Mouse (Mus musculus) C2C12 (cell line): ENCODE measurements around the gene Ptger1. TPM values are rescaled to one million over a fixed set of nuclear protein-coding genes. Genes with fewer than 3 reads are reported as not detected.
A peak's percentile ranks its signal among the peaks of the same experiment; 100 is the strongest.

Experiments used
- H3K27me3 ChIP-seq: one replicate; pipeline ENCODE4 v1.6.1; 2011; ENCODE audit not compliant: control insufficient read depth, insufficient read depth, insufficient read length
- H3K36me3 ChIP-seq: one replicate; pipeline ENCODE4 v1.6.1; 2011; ENCODE audit not compliant: control insufficient read depth, insufficient read depth
- H3K4me3 ChIP-seq: one replicate; pipeline ENCODE4 v1.5.1; 2011; ENCODE audit warnings: mild to moderate bottlenecking, control low read depth; ENCODE audit not compliant: poor library complexity, insufficient read depth, severe bottlenecking
- H3K79me2 ChIP-seq: one replicate; pipeline ENCODE4 v1.6.1; 2011; ENCODE audit not compliant: control insufficient read depth, insufficient read depth
- H3K79me3 ChIP-seq: one replicate; pipeline ENCODE4 v1.6.1; 2011; ENCODE audit warnings: low read depth, control low read depth
- H3ac ChIP-seq: one replicate; pipeline ENCODE3; 2011; ENCODE audit warnings: low read depth; ENCODE audit not compliant: control insufficient read depth, insufficient read length
- CEBPB ChIP-seq: IDR thresholded peaks from one replicate; pipeline ENCODE4 v1.6.1; 2011; ENCODE audit warnings: low read depth, mild to moderate bottlenecking, control low read depth, moderate library complexity
- CTCF ChIP-seq: IDR thresholded peaks from one replicate; pipeline ENCODE4 v1.5.1; 2011; ENCODE audit not compliant: control insufficient read depth, insufficient read depth, insufficient read length
- FOSL1 ChIP-seq: IDR thresholded peaks from one replicate; pipeline ENCODE4 v1.8.0; 2011; ENCODE audit warnings: mild to moderate bottlenecking, low read length; ENCODE audit not compliant: poor library complexity, insufficient read depth, severe bottlenecking
- MAX ChIP-seq: IDR thresholded peaks from one replicate; pipeline ENCODE4 v1.6.1; 2011; ENCODE audit warnings: mild to moderate bottlenecking, control low read depth
- MYOD1 ChIP-seq: IDR thresholded peaks from one replicate; pipeline ENCODE4 v1.6.1; 2011; ENCODE audit warnings: low read depth; ENCODE audit not compliant: control insufficient read depth, insufficient read length
- MYOG ChIP-seq: IDR thresholded peaks from one replicate; pipeline ENCODE4 v1.6.1; 2011; ENCODE audit not compliant: control insufficient read depth, insufficient read length; ENCODE audit errors: extremely low read depth
- USF1 ChIP-seq: IDR thresholded peaks from one replicate; pipeline ENCODE4 v1.6.1; 2011; ENCODE audit warnings: low read depth, mild to moderate bottlenecking, control low read depth, moderate library complexity
- polyA plus RNA-seq: library from polyadenylated mRNA; unstranded; fragments of >200 nt; fragmentation: generic; extraction: Trizol; gene quantifications from one replicate; pipeline ENCODE4 v1.2.1, GENCODE M21; 2012; ENCODE audit warnings: missing spikeins

Ptger1 gene
- polyA plus RNA-seq, 1 experiment, result 0.56 TPM

GRCm38 (mm10) chr8:83622389-83622989, 44.0 kb upstream of the Ptger1 start:
- peak overlapping the region; percentile 69 for H3ac ChIP-seq
- no peaks in the 10 kb centered on the region for H3K27me3 ChIP-seq
- no peak for TF ChIP-seq MAX
- peak; percentile 65 for TF ChIP-seq CTCF
- no peak overlapping the region for H3K4me3 ChIP-seq
- H3K79me2 ChIP-seq, result no peaks in the 10 kb centered on the region
- no peaks in the 10 kb centered on the region for H3K36me3 ChIP-seq
- H3K79me3 ChIP-seq, result no peaks in the 10 kb centered on the region

- Histone ChIP-seq H3ac (no peak overlapping the region), H3K27me3 (no peaks in the 10 kb centered on the region), H3K79me3 (no peaks in the 10 kb centered on the region), H3K79me2 (no peaks in the 10 kb centered on the region), H3K4me3 (no peak overlapping the region), H3K36me3 (no peaks in the 10 kb centered on the region)
- no peak for TF ChIP-seq CEBPB
- no peak for TF ChIP-seq MYOG
- no peak for TF ChIP-seq USF1
- no peak for TF ChIP-seq MAX
- no peak for TF ChIP-seq MYOD1
- no peak for TF ChIP-seq FOSL1
- TF ChIP-seq CTCF, result no peak
Observed at GRCm38 (mm10) chr8:83623549-83623948, 42.9 kb upstream of the Ptger1 start.

- H3K4me3 ChIP-seq, result no peak overlapping the region
- H3K79me2 ChIP-seq, result no peaks in the 10 kb centered on the region
- H3K36me3 ChIP-seq, result no peaks in the 10 kb centered on the region
- H3ac ChIP-seq, result no peak overlapping the region
- TF ChIP-seq USF1, result no peak
- no peak for TF ChIP-seq MAX
- TF ChIP-seq CTCF, result no peak
- TF ChIP-seq FOSL1, result no peak
- TF ChIP-seq MYOD1, result no peak
- TF ChIP-seq CEBPB, result no peak
- TF ChIP-seq MYOG, result no peak
- no peaks in the 10 kb centered on the region for H3K79me3 ChIP-seq
- H3K27me3 ChIP-seq, result no peaks in the 10 kb centered on the region
Observed at GRCm38 (mm10) chr8:83624739-83625138, 41.7 kb upstream of the Ptger1 start.

- no peak overlapping the region for H3K4me3 ChIP-seq
- H3K79me2 ChIP-seq, result no peaks in the 10 kb centered on the region
- H3K27me3 ChIP-seq, result no peaks in the 10 kb centered on the region
- no peaks in the 10 kb centered on the region for H3K36me3 ChIP-seq
- no peak overlapping the region for H3ac ChIP-seq
- no peaks in the 10 kb centered on the region for H3K79me3 ChIP-seq
- TF ChIP-seq MAX (no peak), MYOD1 (no peak), CEBPB (no peak), CTCF (no peak), FOSL1 (no peak), MYOG (no peak), USF1 (no peak)
Observed at GRCm38 (mm10) chr8:83625676-83626299, 40.7 kb upstream of the Ptger1 start.

GRCm38 (mm10) chr8:83632083-83632707, 34.3 kb upstream of the Ptger1 start:
- H3K79me3 ChIP-seq, result no peaks in the 10 kb centered on the region
- no peak overlapping the region for H3K4me3 ChIP-seq
- no peaks in the 10 kb centered on the region for H3K27me3 ChIP-seq
- no peaks in the 10 kb centered on the region for H3K36me3 ChIP-seq
- H3K79me2 ChIP-seq, result no peaks in the 10 kb centered on the region
- no peak for TF ChIP-seq MAX
- TF ChIP-seq CEBPB, result no peak
- no peak for TF ChIP-seq FOSL1
- TF ChIP-seq MYOD1, result no peak
- TF ChIP-seq CTCF, result no peak
- TF ChIP-seq USF1, result no peak
- no peak for TF ChIP-seq MYOG
- no peak overlapping the region for H3ac ChIP-seq

GRCm38 (mm10) chr8:83638856-83639255, 27.6 kb upstream of the Ptger1 start:
- no peaks in the 10 kb centered on the region for H3K36me3 ChIP-seq
- no peak overlapping the region for H3K4me3 ChIP-seq
- no peaks in the 10 kb centered on the region for H3K27me3 ChIP-seq
- H3ac ChIP-seq, result no peak overlapping the region
- no peaks in the 10 kb centered on the region for H3K79me3 ChIP-seq
- no peaks in the 10 kb centered on the region for H3K79me2 ChIP-seq
- no peak for TF ChIP-seq FOSL1
- TF ChIP-seq MAX, result no peak
- no peak for TF ChIP-seq USF1
- no peak for TF ChIP-seq MYOD1
- no peak for TF ChIP-seq CEBPB
- no peak for TF ChIP-seq CTCF
- TF ChIP-seq MYOG, result no peak
